Mouse (Mus musculus): ENCODE measurements around the gene Ambra1.

Gene Ambra1

DNA sequence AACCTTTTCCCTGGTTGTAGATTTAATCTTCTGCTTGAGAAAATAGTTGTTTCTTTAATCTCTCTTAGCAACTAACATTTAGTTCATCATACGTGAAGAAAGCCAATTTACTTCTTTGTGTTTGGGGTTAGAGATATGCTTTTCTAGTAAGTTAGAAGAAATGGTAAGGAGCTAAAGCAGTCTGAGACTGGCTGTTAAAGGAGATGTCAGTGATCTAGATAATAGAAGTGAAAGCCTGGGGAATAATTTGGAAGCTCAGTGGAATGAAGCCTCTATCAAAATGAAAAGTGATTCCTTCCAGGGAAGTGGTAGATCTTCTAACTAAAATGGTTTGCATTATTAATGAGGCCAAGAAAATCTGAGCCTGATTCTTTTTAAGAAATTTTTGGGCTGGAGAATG lies 141.3 kb downstream of the Ambra1 start:
- no peak for DNase-seq (ENCODE audit: low read depth, low spot score)

DNA sequence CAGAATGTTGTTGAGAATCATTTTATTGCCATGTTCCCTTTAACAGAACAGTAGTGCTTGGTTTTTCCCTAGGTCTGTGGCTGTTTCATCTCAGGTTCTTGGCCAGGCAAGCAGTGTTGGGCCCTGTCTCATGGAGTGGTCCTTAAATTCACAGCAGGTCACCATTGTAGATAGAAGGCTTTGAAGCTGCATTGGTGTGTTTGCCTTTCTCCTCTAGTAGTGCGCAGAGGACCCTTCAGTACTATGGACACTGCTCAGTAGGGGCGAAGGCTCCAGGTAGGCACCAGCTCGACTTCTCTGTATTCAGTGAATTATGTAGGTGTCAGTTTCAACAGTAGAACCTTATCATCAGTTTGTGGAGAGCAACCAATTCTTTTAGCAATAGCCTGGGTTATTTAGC lies 142.7 kb downstream of the Ambra1 start:
- DNase-seq (ENCODE audit: low read depth, low spot score) = no peak

DNA sequence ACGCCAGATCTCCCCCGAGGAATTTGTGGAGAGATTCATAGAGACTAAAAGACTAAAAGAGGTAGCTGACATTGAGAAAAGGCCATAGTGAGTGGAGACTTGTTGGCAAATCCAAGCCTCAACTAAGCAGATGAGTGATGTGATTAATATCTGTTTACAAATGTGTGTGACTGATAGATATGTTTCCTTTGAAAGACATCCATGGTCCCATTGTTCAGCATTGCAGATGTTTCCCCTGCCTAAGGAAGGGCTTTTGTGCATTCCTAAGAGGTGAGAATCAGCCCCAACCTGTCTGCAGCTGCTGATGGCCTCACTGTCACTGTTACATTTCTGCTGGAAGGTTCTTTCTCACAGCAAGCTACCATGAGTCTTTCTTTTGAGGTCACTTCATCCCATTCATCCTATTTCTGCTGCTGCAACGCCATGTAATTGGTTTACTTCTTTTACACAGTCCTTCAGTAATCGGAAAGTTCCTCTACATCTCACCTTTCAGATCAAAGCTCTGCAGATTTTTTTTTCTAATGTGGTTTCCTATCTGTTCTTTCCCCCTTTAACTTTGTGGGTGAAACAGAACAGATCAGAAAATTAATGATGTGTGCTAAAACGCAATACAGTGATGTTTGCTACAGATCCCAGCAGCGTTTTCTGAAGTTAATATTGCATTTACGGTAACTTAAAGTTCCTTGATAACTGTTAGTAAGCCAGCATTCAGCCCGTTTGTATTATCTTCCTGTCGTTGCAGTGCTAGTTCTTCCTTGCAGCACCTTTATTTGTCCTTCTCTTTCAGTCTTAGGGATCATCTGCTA lies 146.3 kb downstream of the Ambra1 start:
- peak; percentile 85 for DNase-seq (ENCODE audit: low read depth, low spot score)

DNA sequence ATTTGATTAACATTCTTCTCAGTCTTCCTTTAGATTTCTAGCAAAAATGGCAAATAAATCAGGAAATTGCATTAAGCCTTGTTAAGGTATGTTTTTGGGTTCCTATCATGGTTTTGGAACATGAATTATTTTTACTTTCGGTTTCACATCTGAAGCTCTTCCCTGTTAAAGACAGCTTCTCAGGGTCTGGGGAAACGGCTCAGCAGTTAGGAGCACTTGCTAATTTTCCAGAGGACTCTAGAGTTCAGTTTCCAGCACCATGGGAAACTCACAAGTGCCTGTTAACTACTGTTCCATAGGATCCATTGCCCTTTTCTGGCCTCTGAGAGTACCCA lies 146.8 kb downstream of the Ambra1 start:
- DNase-seq (ENCODE audit: low read depth, low spot score) = peak; percentile 61

DNA sequence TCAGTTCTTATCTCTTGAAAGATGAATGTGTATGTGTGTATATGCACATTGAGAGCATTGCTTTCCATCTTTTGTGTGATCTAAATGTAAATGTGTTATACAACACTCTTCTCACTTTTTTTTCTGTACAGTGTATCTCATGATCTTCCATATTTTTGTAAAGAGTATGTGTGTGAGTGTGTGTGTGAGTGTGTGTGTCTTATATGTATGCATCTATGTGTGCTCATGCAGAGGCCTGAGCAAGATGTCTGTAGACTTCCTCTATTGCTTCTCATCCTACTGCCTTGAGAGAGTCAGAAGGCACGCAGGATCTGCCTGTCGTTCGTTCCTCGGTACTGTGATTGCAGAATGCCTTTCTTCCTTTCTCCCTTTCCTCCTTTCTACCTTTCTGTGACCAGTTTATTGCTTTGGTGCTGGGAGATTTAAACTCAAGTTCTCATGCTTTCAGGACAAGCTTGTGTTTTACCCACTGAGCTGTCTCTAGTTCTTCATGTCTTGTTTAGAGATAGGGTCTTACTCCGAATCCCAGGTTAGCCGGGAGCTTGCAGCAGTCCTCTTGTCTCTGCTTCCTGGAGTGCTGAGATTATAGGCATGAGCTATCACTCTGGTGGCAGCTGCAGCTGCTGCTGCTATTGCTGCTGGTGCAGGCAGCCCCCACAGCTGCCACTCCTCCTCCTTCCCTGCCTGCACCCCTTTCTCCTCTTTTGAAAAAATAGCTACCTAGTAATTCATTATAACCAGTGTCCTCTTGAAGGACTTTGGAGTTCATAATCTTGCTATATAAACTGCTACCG lies 148.7 kb downstream of the Ambra1 start:
- DNase-seq (ENCODE audit: low read depth, low spot score) = peak; percentile 15

DNA sequence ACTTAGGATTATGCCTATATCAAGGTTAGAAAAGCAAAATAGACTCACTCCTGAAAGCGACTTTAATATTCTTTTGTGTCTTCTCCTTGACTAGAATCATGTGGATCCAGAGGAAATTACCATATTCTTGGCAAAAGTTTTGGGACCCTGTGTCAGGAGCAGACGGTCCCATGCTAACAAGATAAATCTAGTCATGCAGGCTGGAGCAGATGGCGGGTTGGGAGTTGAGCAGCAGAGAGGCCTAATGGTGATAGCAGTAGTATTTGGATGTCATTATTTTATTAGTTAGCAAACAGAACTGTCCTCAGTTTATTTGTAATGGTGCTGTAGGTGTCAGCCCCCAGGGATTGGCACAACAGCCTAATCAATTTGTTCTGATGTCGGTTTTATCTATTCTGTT lies 154.0 kb downstream of the Ambra1 start:
- no peak for DNase-seq (ENCODE audit: low read depth, low spot score)

DNA sequence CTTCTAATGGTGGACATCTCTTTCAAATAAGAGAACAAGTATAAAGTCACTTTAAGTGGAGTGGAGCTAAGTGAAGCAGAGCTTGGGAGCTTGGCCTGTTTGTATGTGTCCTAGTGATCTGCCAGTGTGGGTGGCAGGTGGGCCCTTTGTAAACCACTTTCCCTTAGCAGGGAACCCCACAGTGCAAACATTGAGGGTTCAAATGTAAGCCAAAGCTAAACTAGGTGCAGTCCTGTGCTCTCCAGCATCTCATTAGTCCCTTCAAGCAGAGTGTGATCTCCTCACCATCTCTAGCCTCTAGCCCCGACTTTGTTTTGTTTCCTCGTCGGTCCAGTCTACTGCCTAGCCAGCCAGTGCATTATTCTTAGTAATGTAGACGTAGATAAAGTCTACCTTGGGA lies 154.7 kb downstream of the Ambra1 start:
- no peak for DNase-seq (ENCODE audit: low read depth, low spot score)

DNA sequence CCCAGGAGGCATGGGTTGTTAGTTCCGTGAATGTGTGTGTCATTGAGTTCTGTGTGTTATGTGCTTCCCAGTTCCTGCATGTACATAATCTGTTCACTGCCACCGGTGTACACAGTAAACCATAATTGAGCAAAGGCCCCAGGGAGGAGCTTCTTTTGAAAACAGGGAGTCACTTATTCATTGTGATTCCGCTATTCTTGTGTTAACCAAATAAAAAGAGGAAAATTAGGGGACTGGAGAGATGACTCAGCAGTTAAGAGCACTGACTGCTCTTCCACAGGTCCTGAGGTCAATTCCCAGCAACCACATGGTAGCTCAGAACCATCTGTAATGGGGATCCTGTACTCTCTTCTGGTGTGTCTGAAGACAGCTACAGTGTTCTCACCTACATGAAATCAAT lies 164.8 kb downstream of the Ambra1 start:
- DNase-seq (ENCODE audit: low read depth, low spot score) = no peak

DNA sequence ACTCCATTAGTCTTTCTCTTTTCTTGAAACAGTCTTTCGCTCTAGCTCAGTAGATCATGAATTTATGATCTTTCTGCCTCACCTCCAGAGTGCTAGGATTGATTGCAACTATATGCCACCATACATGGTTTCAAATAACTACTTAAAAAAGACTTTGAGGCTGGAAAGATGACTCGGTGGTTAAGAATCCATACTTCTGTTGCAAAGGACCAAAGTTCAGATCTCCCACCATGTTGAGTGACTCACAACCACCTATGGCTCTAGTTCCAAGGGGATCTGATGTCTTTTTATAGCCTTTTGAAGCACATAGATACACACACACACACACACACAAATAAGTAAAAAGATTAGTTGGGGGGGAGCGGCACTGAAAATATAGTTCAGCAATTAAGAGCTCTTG lies 165.5 kb downstream of the Ambra1 start:
- DNase-seq (ENCODE audit: low read depth, low spot score) = no peak

DNA sequence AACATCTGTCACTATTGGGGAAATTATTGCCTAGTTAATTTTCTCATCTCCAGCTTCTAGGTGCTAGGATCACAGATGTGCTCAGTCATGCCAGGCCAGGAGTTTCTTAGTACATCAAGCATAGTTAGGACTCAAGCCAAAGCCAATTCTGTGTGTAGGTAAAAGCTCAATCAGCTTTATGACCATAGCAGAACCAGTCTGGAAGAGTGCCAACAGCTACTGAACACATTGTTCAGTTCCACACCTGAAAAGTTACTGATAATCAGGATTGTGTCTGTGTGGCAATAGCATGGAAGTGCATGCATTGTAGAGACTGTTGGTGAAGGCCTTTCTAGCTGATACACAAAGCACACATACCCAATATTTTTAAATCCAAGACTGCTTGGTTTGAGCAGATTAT lies 168.0 kb downstream of the Ambra1 start:
- DNase-seq (ENCODE audit: low read depth, low spot score) = no peak

DNA sequence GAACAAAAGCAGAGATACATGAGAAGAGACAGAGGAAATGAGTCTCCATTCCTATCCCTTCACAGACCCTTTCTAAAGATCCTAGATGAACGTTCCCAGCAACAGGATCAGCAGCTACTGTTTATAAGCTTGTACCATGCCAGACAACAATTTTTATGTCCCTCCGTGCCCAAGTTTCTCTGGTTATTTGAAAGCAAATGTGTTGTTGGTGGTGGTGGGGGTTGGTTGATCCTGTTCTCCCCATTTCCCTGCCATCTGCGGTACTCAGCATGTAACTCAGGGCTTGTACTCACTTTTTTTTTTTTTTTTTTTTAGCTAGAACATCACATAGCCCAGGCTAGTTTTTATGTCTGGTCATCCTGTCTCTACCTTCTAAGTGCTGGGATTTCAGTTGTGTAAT lies 169.2 kb downstream of the Ambra1 start:
- DNase-seq (ENCODE audit: low read depth, low spot score) = no peak

DNA sequence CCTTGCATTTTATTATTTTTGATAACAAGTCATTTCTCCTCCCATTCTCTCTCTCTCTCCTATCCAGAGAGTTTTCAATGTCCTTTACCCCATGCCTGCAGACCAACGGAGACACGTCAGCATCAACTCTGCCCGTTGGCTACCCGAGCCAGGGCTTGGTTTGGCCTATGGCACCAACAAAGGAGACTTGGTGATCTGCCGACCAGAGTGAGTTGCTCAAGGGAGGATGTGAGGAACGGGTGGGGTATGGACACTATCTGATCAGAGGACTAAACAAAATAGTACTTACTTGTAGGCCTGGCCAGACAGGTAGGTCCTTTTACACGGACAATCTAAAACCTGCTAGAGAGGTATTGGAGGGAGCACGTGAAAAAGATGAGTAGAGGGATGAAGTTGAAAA lies 170.5 kb downstream of the Ambra1 start:
- no peak for DNase-seq (ENCODE audit: low read depth, low spot score)

DNA sequence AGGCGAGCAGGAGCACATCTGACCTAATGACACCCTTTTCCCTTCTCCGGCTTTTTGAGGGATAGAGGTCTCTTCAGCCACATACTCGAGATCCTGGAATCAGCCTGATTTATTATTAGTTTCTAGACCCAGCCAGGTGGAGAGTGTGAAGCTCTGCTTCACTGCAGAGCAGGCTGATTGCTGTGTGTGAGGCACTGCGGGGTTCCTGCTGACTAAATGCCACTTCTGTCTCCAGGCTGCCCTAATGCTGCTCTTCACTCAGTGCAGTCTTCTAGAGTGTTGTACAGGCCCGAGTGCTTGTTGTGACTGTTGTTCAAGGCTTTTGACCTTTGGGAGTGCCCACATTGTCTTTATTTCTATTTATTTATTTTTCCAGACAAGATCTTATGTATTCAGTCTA lies 172.4 kb downstream of the Ambra1 start:
- DNase-seq (ENCODE audit: low read depth, low spot score) = no peak

DNA sequence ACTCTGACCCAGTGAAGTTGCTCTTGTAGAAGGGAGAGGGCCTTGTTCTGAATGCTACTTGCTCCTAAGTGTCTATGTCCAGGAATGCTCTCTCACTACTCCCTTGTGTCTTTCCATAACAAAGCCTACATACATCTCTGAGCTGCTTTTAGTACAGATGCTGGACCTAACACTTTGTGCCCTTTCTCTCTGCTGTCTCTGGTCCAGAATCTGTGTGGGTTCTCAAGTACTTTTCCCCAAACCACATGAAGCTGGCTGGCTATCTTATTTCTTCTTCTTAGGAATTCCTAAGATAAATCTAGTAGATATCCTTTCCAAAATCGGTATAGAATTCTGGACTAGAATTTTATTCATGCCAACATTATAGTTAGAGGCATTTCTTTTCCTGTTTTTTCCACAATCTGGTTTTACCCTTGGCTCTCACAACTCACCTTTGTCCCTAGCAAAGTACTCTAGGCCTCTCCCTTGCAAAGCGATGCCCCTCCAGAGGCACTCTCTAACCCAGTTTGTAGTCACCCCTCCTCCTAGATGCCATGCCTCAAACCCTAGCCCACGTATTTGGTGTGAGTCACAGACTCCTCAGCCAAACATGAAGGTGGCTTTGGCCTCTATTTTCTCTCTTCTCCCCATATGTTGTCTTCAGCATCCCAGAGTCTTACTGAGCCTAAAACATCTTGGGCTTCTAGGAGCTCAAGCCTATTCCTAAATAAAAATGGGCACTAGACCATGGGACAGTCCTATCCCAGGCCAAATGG lies 173.4 kb downstream of the Ambra1 start:
- no peak for DNase-seq (ENCODE audit: low read depth, low spot score)

DNA sequence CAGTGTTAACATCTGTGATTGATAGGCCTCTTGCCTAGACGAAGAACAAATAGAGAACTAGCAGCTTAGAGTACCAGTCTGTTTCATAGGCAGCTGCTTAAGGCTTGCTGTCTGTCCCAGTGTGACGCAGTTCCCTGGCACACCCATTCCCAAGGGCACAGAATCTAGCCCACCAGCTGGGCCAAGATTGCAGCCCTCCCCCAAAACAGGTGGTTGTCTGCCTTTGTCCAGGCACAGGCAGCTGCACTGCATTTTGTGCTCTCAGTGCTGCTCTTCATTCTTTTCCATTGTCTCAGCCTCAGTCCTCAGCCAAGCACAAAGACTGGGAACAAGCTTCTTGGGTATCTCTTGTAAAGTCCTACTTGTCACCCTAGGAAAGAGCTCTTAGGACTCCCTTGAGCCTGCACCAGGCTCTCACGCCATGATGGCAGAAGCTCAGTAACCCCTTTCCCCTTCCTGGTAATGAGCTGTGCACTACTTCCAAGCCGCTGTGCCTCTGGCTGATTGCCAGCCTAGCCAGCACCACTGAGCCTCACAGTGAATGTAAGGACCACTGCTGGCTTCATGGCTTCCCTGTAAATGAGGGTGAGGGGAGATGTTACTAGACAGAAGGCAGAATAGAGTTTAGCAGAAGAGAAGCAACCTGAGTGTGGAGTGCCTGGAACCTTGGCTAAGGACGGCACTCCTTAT lies 174.8 kb downstream of the Ambra1 start:
- DNase-seq (ENCODE audit: low read depth, low spot score) = no peak

DNA sequence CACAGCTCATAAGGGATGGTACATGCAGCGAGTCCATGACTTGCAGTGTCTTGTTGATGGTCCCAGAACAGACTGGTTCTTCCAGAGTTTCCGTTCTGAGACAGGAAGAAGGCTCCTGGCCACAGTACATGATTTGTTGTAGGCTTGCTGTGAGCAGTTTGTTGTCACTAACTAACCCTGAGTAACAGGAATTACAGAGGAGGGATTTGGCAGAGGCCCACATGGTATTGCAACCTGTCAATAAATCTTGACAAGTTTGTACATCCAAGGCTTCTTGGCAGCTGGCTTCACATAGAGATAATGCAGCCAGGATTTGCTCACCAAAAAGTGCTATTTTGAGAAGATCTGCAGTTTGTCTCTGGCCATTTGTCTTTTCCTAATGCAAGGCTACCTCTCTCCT lies 176.2 kb downstream of the Ambra1 start:
- DNase-seq (ENCODE audit: low read depth, low spot score) = no peak

DNA sequence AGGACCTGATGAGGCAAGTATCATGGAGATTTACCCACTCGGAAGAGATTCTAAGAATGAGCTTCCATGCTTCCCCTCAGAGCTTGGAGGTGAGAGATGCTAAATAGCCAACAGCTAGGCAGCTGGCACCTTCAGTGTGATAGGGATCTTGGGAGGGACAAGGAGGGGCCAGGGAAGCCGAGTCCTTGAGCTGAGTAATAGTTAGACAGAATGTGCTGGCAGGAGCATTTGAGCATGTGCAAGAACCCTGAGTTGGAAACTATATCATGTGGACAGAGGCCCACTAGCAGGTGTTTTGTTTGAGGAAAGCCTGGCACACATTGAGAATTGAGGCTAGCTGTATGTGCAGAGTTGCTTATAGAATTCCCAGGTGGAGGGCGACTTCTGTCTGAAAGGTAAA lies 182.7 kb downstream of the Ambra1 start:
- no peak for DNase-seq (ENCODE audit: low read depth, low spot score)

DNA sequence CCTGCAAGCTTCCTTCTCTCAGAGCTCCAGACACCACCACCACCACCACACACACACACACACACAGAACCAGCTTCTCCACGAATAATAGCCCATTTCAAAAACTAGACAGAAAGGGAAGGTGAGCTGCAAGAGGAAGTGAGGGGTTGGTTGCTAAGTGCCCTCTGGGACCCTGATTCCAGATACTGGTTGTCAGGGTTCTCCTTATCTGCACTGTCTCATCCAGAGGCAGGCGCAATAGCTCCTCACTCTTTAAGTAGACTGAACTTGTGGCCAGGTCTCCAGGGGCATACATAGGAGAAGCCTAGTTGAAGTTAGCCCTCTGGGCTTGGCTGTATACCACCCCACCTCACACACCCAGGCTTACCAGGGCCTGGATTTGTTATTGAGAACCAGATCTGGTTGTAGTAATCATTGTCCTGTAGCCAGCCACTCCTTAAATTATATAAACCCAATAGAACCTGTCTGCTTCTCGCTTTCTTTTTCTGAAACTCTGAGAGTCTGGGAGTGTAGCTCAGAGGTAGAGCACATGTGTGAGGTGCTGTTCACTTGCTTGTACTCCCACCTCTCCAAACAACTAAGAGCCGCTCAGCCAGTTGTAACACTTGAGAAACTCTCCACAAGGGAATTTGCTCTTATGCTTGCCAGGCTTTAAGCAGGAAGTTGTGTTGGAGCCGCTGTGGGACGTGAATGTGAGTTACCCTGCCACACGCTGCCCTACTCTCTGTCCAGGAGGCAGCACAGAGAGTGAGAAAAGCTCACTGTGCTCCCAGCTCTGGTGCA lies 183.6 kb downstream of the Ambra1 start:
- DNase-seq (ENCODE audit: low read depth, low spot score) = no peak

DNA sequence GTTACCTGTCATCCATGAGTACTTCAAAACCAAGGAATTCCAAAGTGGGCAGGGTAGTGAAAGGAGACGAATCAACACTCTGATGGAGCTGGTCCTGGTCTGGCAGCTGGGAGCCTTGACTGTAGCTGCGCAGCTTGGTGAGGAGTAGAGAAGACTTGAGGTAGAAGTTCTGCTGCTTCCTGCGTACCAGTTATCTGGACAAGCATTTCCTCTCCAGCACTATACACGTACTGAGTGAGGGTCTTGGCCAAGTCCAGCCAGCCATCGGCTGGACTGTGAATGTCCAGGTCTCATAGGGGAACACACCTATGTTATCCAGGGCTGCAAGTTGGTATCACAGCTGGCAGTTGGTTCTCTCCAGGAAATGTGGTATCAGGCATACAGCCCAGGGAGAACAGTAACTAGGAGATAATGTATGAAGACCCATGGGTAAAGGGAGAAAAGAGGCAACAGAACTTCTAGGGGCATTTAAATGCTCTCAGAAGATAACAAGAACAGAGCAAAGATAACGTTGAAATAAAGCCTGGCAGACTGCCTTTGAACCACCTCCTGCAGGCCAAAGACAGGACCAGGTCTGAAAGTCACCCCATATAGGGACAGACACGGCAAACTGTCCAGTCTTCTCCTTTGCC lies 186.5 kb downstream of the Ambra1 start:
- no peak for DNase-seq (ENCODE audit: low read depth, low spot score)

DNA sequence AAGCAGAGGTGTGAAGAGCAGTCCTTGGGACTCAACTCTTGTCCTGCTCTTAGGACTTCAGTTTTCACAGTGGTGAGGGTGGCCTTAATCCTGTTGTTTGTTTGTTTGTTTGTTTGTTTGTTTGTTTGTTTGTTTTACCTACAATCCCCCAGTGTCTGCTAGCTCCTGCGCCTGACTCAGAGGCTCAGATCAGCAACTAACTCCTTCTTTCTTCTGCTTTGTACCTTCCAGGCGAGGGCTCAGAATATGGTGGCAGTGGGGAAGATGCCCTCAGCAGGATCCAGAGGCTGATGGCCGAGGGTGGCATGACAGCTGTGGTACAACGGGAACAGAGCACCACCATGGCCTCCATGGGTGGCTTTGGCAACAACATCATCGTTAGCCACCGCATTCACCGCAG lies 187.2 kb downstream of the Ambra1 start:
- no peak for DNase-seq (ENCODE audit: low read depth, low spot score)

DNA sequence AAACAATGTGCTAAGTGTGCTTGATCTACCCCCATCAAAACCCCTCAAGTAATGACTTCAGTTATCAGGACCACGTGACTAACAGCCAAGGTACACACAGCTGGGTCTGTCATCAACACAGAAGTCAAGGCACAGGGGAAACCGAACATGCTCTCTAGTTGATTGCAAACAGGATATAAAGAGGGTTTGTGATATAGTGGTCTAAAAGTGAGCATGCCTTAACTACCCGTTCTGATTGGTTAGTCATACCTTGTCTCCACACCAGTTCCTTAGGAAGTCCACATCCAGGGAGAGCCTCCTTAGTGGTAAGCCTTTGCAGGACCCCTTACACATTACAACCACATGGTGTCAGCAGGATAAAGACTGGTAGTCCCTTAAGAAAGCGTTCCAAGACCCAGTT lies 190.2 kb downstream of the Ambra1 start:
- no peak for DNase-seq (ENCODE audit: low read depth, low spot score)

All from CD4-positive helper T cell, adult 2 months (primary cell).